Mouse (Mus musculus) spleen, adult 2 months (tissue): ENCODE data around the gene Crx.

Experiments used
- CTCF ChIP-seq: fragments of 200-500 bp; IDR thresholded peaks from 2 replicates; pipeline ENCODE4 v1.5.1; 2011; ENCODE audit warnings: mild to moderate bottlenecking, inconsistent platforms; ENCODE audit not compliant: insufficient read depth, insufficient read length, insufficient replicate concordance; ENCODE audit errors: extremely low read depth
- POLR2A ChIP-seq: fragments of 200-500 bp; IDR thresholded peaks from 2 replicates; pipeline ENCODE4 v1.6.1; 2011; ENCODE audit warnings: low read depth, low read length, inconsistent platforms

DNA sequence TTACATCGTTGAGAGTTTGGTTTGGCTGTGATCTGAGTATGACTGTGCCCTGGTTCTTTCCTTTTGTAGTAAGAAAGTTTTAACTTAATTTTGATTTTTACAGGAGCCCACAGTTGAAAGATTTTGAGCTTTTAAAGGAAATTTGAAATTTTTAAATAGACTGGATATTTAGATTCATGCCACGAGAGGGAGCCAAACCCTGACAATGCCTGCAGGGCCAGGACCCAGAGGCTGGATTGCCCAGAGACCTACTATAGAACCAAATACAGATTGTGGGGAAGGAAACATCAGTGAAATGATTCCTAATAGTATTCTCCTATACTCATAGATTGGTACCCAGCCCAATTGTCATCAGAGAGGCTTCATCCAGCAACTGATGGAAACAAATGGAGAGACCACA is 20.1 kb downstream of the Crx start:
- TF ChIP-seq CTCF, result no peak
- TF ChIP-seq POLR2A, result no peak
